Mouse (Mus musculus) kidney, adult 2 months (tissue): Measurements from ENCODE around the gene D630045J12Rik.

Experiments used
- CTCF ChIP-seq: fragments of 200-500 bp; conservative IDR thresholded peaks from 2 replicates; pipeline ENCODE4 v1.5.1; 2011; ENCODE audit warnings: low read depth, mild to moderate bottlenecking, control low read depth, low read length, moderate library complexity, mixed read lengths; ENCODE audit not compliant: insufficient read depth, insufficient read length
- POLR2A ChIP-seq: fragments of 200-500 bp; IDR thresholded peaks from one replicate; pipeline ENCODE4 v1.6.1; 2011; ENCODE audit warnings: low read depth, low read length, control low read depth

DNA sequence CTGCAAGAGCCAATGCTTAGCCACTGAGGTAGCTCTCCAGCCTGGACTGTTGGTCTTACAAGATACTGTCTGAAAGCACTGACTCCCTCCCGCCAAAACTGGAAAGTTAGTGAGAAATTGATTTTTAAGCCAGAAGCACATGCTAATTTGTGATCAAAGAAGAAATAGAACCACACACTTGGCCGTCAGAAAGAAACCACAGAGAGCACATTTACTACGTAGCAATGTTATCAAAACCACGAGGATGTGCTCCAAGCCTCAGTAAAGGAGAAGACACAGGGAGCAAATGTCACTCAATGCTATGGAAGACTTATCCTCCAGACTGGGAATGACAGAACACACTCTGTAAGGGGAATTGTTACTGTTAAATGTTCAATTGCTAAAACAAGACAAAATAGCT is 12.3 kb downstream of the D630045J12Rik start:
- TF ChIP-seq CTCF, result no peak
- TF ChIP-seq POLR2A, result no peak
